Mouse (Mus musculus): ENCODE results near the gene Pgbd1. TPM values are rescaled to one million over a fixed set of nuclear protein-coding genes. Genes with fewer than 3 reads are reported as not detected.
"Not testable (repeated sequence)": the region's sequence is repeated elsewhere in the genome, so short reads cannot be mapped to it uniquely, and the experiment has no call there.

Gene Pgbd1
- polyA plus RNA-seq, 1 experiment from 2014 or later: 7.6 TPM

DNA sequence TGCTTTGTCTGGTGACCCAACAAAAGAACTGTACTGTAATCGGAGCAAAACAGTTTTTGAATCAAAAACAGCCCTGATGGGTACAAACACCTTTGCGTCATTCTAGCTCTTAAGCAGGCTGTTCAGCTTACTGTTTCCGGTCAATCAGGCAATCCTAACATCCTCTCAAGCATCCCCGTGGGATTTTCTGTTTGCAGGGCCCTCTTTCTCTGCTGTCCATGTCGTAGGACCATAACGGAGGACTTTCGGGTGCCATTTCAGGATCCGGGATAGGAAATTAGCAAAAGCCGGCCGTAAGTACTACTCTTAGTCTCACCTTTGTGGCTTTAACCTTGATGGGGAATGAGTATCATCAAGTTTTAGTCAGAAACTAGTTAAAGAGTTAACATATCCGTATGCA is 33.5 kb downstream of the Pgbd1 start:
- no peak for DNase-seq (ENCODE audit: low spot score, missing footprints)
- Histone ChIP-seq H3K27ac (ENCODE audit: low read depth, low read length) (no peak overlapping the region), H3K4me3 (ENCODE audit: low read depth, low read length) (no peak overlapping the region), H3K27me3 (ENCODE audit: control insufficient read depth, insufficient read depth, low read length) (no peaks in the 10 kb centered on the region), H3K9ac (ENCODE audit: low read length) (no peak overlapping the region), H3K4me2 (no peak overlapping the region), H3K4me1 (ENCODE audit: control insufficient read depth, insufficient read depth, low read length) (no peaks in the 10 kb centered on the region; the same call in 1 of the 2 replicates), H3K36me3 (ENCODE audit: control insufficient read depth, insufficient read depth, low read length) (no peaks in the 10 kb centered on the region), H3K9me3 (ENCODE audit: control insufficient read depth, low read length) (no peaks in the 10 kb centered on the region)
- WGBS: 80% methylated on average over 11 of the region's 11 CpGs
- no peak for ATAC-seq (ENCODE audit: low FRiP score)

DNA sequence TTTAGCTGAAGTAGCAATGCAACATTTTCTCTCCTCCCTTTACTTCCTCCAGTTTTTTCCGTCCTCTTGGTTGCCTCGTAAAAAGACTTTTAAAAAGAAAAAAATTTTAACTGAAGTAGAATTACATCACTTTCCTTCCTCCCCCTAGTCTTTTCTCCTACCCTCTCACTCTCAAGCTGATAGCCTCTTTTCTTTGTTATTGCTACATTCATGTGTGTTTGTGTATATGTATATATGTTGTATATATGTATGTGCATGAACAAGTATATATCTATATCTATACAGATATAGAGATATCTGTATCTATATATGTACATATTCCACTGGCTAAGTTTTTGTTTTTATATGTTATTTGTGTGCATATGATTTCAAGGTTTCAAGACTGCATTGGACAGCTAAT is 38.0 kb downstream of the Pgbd1 start:
- Histone ChIP-seq H3K9me3 (ENCODE audit: control insufficient read depth, low read length) (no peaks in the 10 kb centered on the region), H3K4me1 (ENCODE audit: control insufficient read depth, insufficient read depth, low read length) (peaks cover 10% of the 10 kb centered on the region), H3K9ac (ENCODE audit: low read length) (peak overlapping the region; percentile 84), H3K36me3 (ENCODE audit: control insufficient read depth, insufficient read depth, low read length) (no peaks in the 10 kb centered on the region), H3K4me3 (ENCODE audit: low read depth, low read length) (peak overlapping the region; percentile 68), H3K27me3 (ENCODE audit: control insufficient read depth, insufficient read depth, low read length) (no peaks in the 10 kb centered on the region), H3K27ac (ENCODE audit: low read depth, low read length) (no peak overlapping the region), H3K4me2 (peak overlapping the region; percentile 71)
- 0% methylated on average over 2 of the region's 2 CpGs for WGBS
- peak; percentile 62 for ATAC-seq (ENCODE audit: low FRiP score)
- no peak for DNase-seq (ENCODE audit: low spot score, missing footprints)

DNA sequence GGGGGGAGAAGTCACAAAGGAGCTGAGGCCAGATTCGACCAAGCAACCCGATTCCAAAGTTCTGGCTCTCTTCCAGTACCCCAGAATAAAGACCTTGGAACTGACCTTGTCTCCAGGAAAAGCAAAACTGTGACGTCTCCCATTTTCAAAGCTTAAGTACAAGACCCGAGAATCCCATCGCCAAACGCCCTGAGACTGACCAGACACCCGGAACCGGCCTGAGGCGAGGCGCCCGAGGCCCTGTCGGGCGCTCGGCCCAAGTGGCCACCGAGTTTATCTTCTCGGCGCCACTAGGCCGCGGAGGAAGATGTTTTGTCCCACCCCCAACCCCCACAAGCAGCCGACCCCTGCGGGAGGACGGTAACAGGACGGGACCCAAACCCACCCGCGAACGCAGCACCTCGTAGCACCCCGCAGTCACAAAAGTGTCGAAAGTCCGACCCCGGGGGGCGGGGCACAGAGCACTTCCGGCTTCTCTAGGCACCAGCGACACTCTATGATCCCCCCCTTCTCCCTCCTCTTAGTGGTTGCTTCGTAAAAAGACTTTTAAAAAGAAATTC is 38.5 kb downstream of the Pgbd1 start, which contains the start of gene Zkscan3:
TSS of gene Zkscan3 (minus strand) at position 469 of the 560 bp plus-strand sequence.
- Histone ChIP-seq H3K9me3 (ENCODE audit: control insufficient read depth, low read length) (no peaks in the 10 kb centered on the region), H3K9ac (ENCODE audit: low read length) (peak within 1 kb of the TSS; percentile 84), H3K4me2 (peak within 1 kb of the TSS; percentile 71), H3K27ac (ENCODE audit: low read depth, low read length) (peak within 1 kb of the TSS; percentile 4; the same call in 1 of the 2 replicates), H3K36me3 (ENCODE audit: control insufficient read depth, insufficient read depth, low read length) (no peaks in the 10 kb centered on the region), H3K4me3 (ENCODE audit: low read depth, low read length) (peak within 1 kb of the TSS; percentile 68), H3K27me3 (ENCODE audit: control insufficient read depth, insufficient read depth, low read length) (no peaks in the 10 kb centered on the region), H3K4me1 (ENCODE audit: control insufficient read depth, insufficient read depth, low read length) (peaks cover 10% of the 10 kb centered on the region)
- under 1% methylated on average over 35 of the region's 35 CpGs for WGBS
- ATAC-seq (ENCODE audit: low FRiP score) (peak; percentile 94), DNase-seq (ENCODE audit: low spot score, missing footprints) (peak; percentile 98)

DNA sequence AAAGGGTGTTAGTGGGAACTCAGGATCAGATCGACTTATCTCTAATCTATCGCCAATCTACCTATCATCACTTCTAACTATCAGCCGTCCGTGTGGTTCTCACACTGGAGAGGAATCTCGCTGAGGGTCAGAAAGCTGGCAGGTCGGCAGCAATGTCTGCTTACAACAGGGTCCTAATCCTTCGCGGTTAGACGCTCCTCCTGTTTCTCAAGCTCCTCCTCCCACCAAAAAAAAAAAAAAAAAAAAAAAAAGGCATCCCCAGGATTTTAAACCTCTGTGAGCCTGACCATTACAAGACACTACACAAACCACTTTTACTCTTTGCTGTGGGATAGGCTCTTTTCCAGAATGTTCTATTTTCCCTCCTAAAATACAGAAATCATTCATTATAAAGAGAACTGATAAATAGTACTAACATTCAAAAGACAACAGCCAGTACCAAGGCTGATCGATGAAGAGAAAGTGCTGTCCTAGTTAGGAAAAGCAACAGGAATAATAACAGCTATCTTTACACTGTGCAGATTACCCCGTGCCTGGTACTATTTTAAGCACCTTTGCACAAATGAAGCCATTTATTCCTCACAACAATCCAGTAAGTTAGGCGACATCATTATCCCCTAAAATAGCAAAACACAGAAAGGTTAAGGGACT is 39.1 kb downstream of the Pgbd1 start:
- DNase-seq (ENCODE audit: low spot score, missing footprints) (no peak), ATAC-seq (ENCODE audit: low FRiP score) (peak; percentile 34)
- Histone ChIP-seq H3K4me1 (ENCODE audit: control insufficient read depth, insufficient read depth, low read length) (peaks cover 10% of the 10 kb centered on the region), H3K27me3 (ENCODE audit: control insufficient read depth, insufficient read depth, low read length) (no peaks in the 10 kb centered on the region), H3K27ac (ENCODE audit: low read depth, low read length) (0 out of 2 replicates have a peak overlapping the region, but pooled peaks have one; percentile 4), H3K36me3 (ENCODE audit: control insufficient read depth, insufficient read depth, low read length) (no peaks in the 10 kb centered on the region), H3K9ac (ENCODE audit: low read length) (peak overlapping the region; percentile 84), H3K9me3 (ENCODE audit: control insufficient read depth, low read length) (no peaks in the 10 kb centered on the region), H3K4me3 (ENCODE audit: low read depth, low read length) (peak overlapping the region; percentile 68), H3K4me2 (peak overlapping the region; percentile 71)
- 16% methylated on average over 12 of the region's 12 CpGs for WGBS

DNA sequence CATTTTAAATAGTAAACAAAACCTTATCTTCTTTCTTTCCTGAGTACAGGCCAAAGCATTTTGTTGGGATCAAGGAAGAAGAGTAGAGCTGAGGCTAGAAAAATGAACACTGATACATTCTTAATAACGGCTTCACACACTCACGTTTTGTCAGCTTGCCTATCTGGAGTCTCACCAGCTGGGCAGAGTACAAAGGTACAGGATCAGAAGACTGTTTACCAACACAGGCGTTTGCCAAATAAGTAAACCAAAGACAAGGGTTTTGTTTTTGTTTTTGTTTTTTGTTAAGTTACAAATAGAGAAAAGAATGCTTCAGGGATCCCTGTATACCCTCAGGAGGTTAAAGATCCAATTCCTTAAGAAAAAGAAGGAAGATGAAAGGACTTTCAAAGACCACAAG is 39.7 kb downstream of the Pgbd1 start:
- H3K9me3 ChIP-seq (ENCODE audit: control insufficient read depth, low read length): no peaks in the 10 kb centered on the region
- peak overlapping the region; percentile 71 for H3K4me2 ChIP-seq
- 84% methylated on average over 3 of the region's 3 CpGs for WGBS
- ATAC-seq (ENCODE audit: low FRiP score): no peak
- H3K4me1 ChIP-seq (ENCODE audit: control insufficient read depth, insufficient read depth, low read length): peaks cover 10% of the 10 kb centered on the region
- H3K4me3 ChIP-seq (ENCODE audit: low read depth, low read length): peak overlapping the region; percentile 68
- H3K27ac ChIP-seq (ENCODE audit: low read depth, low read length): no peak overlapping the region
- DNase-seq (ENCODE audit: low spot score, missing footprints): no peak
- no peaks in the 10 kb centered on the region for H3K27me3 ChIP-seq (ENCODE audit: control insufficient read depth, insufficient read depth, low read length)
- peak overlapping the region; percentile 84 for H3K9ac ChIP-seq (ENCODE audit: low read length)
- no peaks in the 10 kb centered on the region for H3K36me3 ChIP-seq (ENCODE audit: control insufficient read depth, insufficient read depth, low read length)

GRCm38 (mm10) chr13:21397486-21397885 is 43.4 kb downstream of the Pgbd1 start:
- ATAC-seq (ENCODE audit: low FRiP score): no peak
- no peaks in the 10 kb centered on the region for H3K9me3 ChIP-seq (ENCODE audit: control insufficient read depth, low read length)
- peaks cover 18% of the 10 kb centered on the region for H3K36me3 ChIP-seq (ENCODE audit: control insufficient read depth, insufficient read depth, low read length)

GRCm38 (mm10) chr13:21396048-21396447 is 44.8 kb downstream of the Pgbd1 start:
- H3K27ac ChIP-seq (ENCODE audit: low read depth, low read length); H3K4me1 ChIP-seq (ENCODE audit: control insufficient read depth, insufficient read depth, low read length); H3K9ac ChIP-seq (ENCODE audit: low read length); H3K9me3 ChIP-seq (ENCODE audit: control insufficient read depth, low read length); H3K27me3 ChIP-seq (ENCODE audit: control insufficient read depth, insufficient read depth, low read length); H3K4me3 ChIP-seq (ENCODE audit: low read depth, low read length); DNase-seq (ENCODE audit: low spot score, missing footprints); H3K4me2 ChIP-seq: not testable (repeated sequence)
- peaks cover 23% of the 10 kb centered on the region for H3K36me3 ChIP-seq (ENCODE audit: control insufficient read depth, insufficient read depth, low read length)
- peak; percentile 71 for ATAC-seq (ENCODE audit: low FRiP score)
- WGBS: 95% methylated on average over 15 of the region's 18 CpGs

More at GRCm38 (mm10) chr13:21397486-21397885, 43.4 kb downstream of the Pgbd1 start:
- Histone ChIP-seq H3K27me3 (ENCODE audit: control insufficient read depth, insufficient read depth, low read length) (no peaks in the 10 kb centered on the region), H3K4me3 (ENCODE audit: low read depth, low read length) (no peak overlapping the region), H3K9ac (ENCODE audit: low read length) (no peak overlapping the region), H3K4me1 (ENCODE audit: control insufficient read depth, insufficient read depth, low read length) (peaks cover 10% of the 10 kb centered on the region), H3K27ac (ENCODE audit: low read depth, low read length) (no peak overlapping the region), H3K4me2 (no peak overlapping the region)
- no peak for DNase-seq (ENCODE audit: low spot score, missing footprints)
- 92% methylated on average over 2 of the region's 2 CpGs for WGBS

DNA sequence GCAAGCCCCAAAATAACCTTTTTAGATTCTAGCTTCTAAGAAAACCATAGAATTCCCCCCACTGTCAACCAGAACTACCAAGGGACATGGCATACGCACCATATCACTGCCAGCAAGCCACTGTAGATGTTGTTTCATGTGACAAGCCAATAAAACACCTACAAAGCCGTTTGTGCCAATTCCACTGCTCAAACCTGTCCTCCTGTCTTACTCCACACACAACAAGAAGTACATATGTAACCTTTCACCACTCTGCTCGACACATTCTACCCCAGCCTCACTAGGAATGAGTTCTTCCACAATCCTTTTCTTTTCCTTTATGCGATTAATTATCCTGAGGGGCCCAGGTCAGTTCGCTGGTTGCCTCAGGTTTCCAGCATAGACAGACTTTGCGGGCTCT is 45.2 kb downstream of the Pgbd1 start:
- H3K4me3 ChIP-seq (ENCODE audit: low read depth, low read length): no peak overlapping the region
- H3K27ac ChIP-seq (ENCODE audit: low read depth, low read length): no peak overlapping the region
- no peaks in the 10 kb centered on the region for H3K27me3 ChIP-seq (ENCODE audit: control insufficient read depth, insufficient read depth, low read length)
- H3K4me1 ChIP-seq (ENCODE audit: control insufficient read depth, insufficient read depth, low read length): no peaks in the 10 kb centered on the region
- 94% methylated on average over 6 of the region's 6 CpGs for WGBS
- no peak overlapping the region for H3K9ac ChIP-seq (ENCODE audit: low read length)
- H3K36me3 ChIP-seq (ENCODE audit: control insufficient read depth, insufficient read depth, low read length): peaks cover 27% of the 10 kb centered on the region
- ATAC-seq (ENCODE audit: low FRiP score) (no peak), DNase-seq (ENCODE audit: low spot score, missing footprints) (no peak)
- H3K9me3 ChIP-seq (ENCODE audit: control insufficient read depth, low read length): no peaks in the 10 kb centered on the region
- no peak overlapping the region for H3K4me2 ChIP-seq

DNA sequence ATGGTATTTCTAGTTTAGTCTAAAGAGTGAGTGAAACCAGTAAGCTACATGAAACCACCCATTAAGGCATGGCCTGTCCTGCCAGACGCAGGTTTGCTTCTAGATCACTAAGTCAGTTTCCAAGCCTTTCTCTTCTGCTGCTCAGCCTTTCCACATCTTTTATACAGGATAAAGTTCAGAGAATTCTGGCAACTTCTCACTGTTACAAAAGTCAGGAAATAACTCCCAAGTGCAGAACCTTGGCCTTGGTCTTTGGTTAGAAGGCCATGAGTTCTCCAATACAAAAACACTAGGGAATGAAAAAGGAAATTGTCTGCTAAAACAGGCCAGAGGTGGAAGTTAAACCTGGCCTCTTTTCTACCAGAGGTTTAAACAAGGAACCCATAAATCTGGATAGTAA is 45.6 kb downstream of the Pgbd1 start:
- no peak overlapping the region for H3K9ac ChIP-seq (ENCODE audit: low read length)
- peaks cover 31% of the 10 kb centered on the region for H3K36me3 ChIP-seq (ENCODE audit: control insufficient read depth, insufficient read depth, low read length)
- no peak for DNase-seq (ENCODE audit: low spot score, missing footprints)
- H3K4me2 ChIP-seq: no peak overlapping the region
- H3K4me1 ChIP-seq (ENCODE audit: control insufficient read depth, insufficient read depth, low read length): no peaks in the 10 kb centered on the region
- no peaks in the 10 kb centered on the region for H3K27me3 ChIP-seq (ENCODE audit: control insufficient read depth, insufficient read depth, low read length)
- no peak overlapping the region for H3K4me3 ChIP-seq (ENCODE audit: low read depth, low read length)
- H3K9me3 ChIP-seq (ENCODE audit: control insufficient read depth, low read length): no peaks in the 10 kb centered on the region
- no peak overlapping the region for H3K27ac ChIP-seq (ENCODE audit: low read depth, low read length)
- ATAC-seq (ENCODE audit: low FRiP score): no peak
- WGBS: 94% methylated on average over 1 of the region's 1 CpGs
